Mouse (Mus musculus): ENCODE data around the gene Prickle3.

The Prickle3 gene

GRCm38 (mm10) chrX:7657221-7657639 lies at the start of gene Prickle3:
TSS of gene Prickle3 (plus strand) at chrX:7657260.
- peak; percentile 70 for DNase-seq

- no peak for DNase-seq
Observed at GRCm38 (mm10) chrX:7610035-7610434, 47.0 kb upstream of the Prickle3 start.

GRCm38 (mm10) chrX:7610536-7611258 lies 46.4 kb upstream of the Prickle3 start:
- DNase-seq = no peak

- no peak for DNase-seq
Observed at GRCm38 (mm10) chrX:7617889-7618551, 39.0 kb upstream of the Prickle3 start.

- DNase-seq = no peak
Observed at GRCm38 (mm10) chrX:7632560-7632959, 24.5 kb upstream of the Prickle3 start.

- no peak for DNase-seq
Observed at GRCm38 (mm10) chrX:7635101-7635500, 22.0 kb upstream of the Prickle3 start.

- peak; percentile 85 for DNase-seq
Observed at GRCm38 (mm10) chrX:7638401-7639091, 18.5 kb upstream of the Prickle3 start, which contains the start of gene Syp. TSS of gene Syp (plus strand) at chrX:7638471.

GRCm38 (mm10) chrX:7639536-7640325 lies 17.3 kb upstream of the Prickle3 start:
- no peak for DNase-seq

GRCm38 (mm10) chrX:7640785-7641184 lies 16.3 kb upstream of the Prickle3 start:
- DNase-seq = no peak

- peak; percentile 87 for DNase-seq
Observed at GRCm38 (mm10) chrX:7645349-7645748, 11.7 kb upstream of the Prickle3 start.

GRCm38 (mm10) chrX:7648671-7649304 lies 8.3 kb upstream of the Prickle3 start:
- peak; percentile 89 for DNase-seq

GRCm38 (mm10) chrX:7658031-7658784 lies 1.1 kb downstream of the Prickle3 start:
- peak; percentile 80 for DNase-seq

GRCm38 (mm10) chrX:7658785-7659589 lies 1.9 kb downstream of the Prickle3 start:
- DNase-seq = peak; percentile 59

GRCm38 (mm10) chrX:7661086-7661485 lies 4.0 kb downstream of the Prickle3 start:
- no peak for DNase-seq

GRCm38 (mm10) chrX:7662936-7663335 lies 5.9 kb downstream of the Prickle3 start:
- no peak for DNase-seq

GRCm38 (mm10) chrX:7664791-7665190 lies 7.7 kb downstream of the Prickle3 start:
- DNase-seq = no peak

- DNase-seq = no peak
Observed at GRCm38 (mm10) chrX:7665739-7666502, 8.9 kb downstream of the Prickle3 start.

GRCm38 (mm10) chrX:7670390-7670881 lies 13.4 kb downstream of the Prickle3 start:
- peak; percentile 79 for DNase-seq

- DNase-seq = peak; percentile 59
Observed at GRCm38 (mm10) chrX:7670921-7671623, 14.0 kb downstream of the Prickle3 start, which contains the start of gene Plp2. TSS of gene Plp2 (minus strand) at chrX:7671390.
